Mouse (Mus musculus): ENCODE results near the gene Tnfaip8l2.
A peak's percentile ranks its signal among the peaks of the same experiment; 100 is the strongest.

The Tnfaip8l2 gene

GRCm38 (mm10) chr3:95141952-95142616 lies at the start of gene Tnfaip8l2:
Gene Tnfaip8l2 (minus strand): TSS chr3:95142360.
- peak in 1 of 2 experiments; percentile 56 for DNase-seq

GRCm38 (mm10) chr3:95186888-95187287 lies 44.7 kb upstream of the Tnfaip8l2 start:
- no peak for DNase-seq

GRCm38 (mm10) chr3:95186100-95186499 lies 43.9 kb upstream of the Tnfaip8l2 start:
- no peak for DNase-seq

GRCm38 (mm10) chr3:95184796-95185577 lies 42.8 kb upstream of the Tnfaip8l2 start:
- DNase-seq = no peak

GRCm38 (mm10) chr3:95181841-95182240 lies 39.7 kb upstream of the Tnfaip8l2 start:
- no peak for DNase-seq

DNA sequence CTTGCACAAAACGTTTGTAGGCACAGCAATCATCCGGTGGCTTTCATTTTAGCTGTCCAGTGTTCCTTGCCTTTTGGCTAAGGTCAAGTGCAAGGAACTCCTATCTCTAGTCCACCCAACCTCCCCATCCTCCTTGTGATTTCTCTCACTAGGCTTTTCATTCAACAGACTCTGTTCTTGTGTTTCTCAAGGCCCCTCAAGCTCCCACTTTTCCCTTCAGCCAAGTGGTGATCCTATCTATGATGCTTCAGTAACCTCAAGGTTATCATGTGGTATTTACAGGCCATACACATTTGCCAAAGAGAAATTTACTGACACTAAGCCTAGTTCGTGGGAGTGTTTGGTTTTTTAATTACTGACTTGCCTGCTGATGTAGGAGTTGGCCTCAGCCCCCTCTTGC lies 37.7 kb upstream of the Tnfaip8l2 start:
- no peak for DNase-seq

GRCm38 (mm10) chr3:95178948-95179347 lies 36.8 kb upstream of the Tnfaip8l2 start:
- DNase-seq = no peak

- DNase-seq = no peak
Measured at GRCm38 (mm10) chr3:95177583-95177982, 35.4 kb upstream of the Tnfaip8l2 start.

GRCm38 (mm10) chr3:95176500-95176899 lies 34.3 kb upstream of the Tnfaip8l2 start:
- no peak for DNase-seq

DNA sequence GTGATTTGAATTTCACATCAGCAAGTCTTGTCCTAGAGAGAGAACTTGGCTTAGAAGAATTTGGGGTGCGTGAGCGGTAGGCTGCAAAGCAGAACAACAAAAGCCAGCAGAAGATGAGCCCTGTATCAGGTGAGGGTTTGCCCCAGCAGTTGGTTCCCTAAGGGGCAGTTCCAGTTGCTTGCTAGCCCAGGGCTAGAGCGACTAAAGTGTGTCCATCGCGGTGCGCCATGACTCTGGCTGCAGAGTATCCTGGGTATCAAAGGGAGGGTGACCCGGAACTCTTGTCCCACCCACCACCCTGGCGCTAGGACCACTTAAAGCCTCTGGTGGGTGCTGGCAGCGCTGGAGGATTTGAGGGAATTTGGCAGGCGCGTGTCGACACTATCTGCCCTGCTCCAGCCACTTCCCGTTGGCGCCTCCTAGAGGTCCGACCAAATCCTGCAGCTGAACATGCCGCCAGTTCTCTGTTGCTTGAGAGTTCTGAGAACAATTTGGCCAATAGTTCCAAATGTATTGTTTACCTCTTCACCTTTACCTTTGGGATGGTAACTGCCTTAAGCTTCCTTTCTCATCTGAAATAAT lies 31.9 kb upstream of the Tnfaip8l2 start:
- DNase-seq = peak; percentile 84 to 95

- DNase-seq = peak in 1 of 2 experiments; percentile 64
Measured at GRCm38 (mm10) chr3:95173256-95173949, 31.2 kb upstream of the Tnfaip8l2 start.

DNA sequence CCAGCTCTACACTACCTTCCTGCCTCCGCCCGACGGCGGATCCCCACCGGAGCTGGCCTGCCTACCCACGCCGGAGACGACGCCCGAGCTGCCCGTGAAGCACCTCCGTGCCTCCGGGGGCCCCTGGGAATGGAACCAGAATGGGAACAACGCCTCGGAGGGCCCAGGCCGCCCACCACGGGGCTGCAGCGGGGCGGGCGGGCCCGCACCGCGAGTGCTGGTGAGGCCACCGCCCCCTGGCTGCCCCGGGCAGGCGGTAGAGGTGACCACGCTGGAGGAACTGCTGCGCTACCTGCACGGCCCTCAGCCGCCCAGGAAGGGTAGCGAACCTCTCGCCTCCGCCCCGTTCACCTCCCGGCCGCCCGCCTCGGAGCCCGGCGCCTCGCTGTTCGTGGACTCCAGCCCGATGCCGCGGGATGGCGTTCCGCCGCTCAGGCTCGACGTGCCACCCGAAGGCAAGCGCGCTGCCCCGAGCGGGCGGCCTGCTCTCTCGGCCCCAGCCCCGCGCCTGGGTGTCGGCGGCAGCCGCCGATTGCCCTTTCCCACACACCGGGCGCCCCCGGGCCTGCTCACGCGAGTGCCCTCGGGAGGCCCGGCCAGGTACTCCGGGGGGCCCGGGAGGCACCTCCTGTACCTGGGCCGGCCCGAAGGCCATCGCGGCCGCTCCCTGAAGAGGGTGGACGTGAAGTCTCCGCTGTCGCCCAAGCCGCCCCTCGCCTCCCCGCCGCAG lies 30.5 kb upstream of the Tnfaip8l2 start:
- DNase-seq = peak in 1 of 2 experiments; percentile 39

- no peak for DNase-seq
Measured at GRCm38 (mm10) chr3:95171105-95171504, 28.9 kb upstream of the Tnfaip8l2 start.

- DNase-seq = no peak
Measured at GRCm38 (mm10) chr3:95169996-95170395, 27.8 kb upstream of the Tnfaip8l2 start.

DNA sequence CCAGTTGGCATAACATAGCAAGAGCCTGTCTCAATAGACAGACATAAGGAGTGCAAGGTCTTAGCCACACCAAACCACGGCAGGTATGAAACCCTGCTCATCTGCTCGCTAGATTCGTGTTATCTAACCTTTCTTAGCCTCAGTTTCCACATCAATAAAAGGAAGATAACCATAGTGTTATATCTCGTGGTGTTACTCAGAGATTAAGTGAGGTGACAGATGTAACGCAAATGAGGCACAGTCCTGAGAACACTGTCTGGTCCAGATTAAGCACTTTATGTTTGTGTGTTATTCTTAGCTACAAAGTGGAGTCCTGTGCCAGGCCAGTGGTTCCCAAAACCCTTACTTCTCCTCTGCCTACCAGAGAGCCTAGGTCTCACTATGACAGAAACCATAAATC lies 22.7 kb upstream of the Tnfaip8l2 start:
- no peak for DNase-seq

DNA sequence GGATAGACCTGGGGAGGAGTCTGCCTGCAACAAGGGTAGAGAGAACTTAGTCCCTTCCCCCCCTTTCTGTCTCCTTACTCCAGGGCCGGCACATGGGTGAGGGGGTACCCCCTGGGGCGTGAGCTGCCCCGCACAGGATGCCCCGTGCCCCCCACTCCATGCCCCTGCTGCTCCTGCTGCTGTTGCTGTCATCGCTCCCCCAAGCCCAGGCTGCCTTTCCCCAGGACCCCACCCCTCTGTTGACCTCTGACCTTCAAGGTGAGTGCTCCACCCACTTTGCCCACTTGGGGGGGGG lies 22.0 kb upstream of the Tnfaip8l2 start:
- no peak for DNase-seq

- no peak for DNase-seq
Measured at GRCm38 (mm10) chr3:95163419-95164255, 21.5 kb upstream of the Tnfaip8l2 start.

DNA sequence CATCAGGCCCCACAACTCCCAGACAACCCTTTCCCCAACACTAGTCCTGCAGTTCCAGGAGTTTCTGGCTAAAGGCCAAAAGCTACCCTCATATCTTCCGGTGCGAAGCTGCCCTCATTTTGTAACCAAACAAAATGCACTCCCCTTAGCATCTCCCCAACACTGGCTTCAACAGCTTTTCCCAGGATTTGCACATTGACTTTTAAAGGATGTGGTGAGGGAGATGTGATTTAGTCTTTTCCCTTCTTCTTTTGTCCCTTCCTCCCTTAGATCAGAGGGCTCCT lies 20.1 kb upstream of the Tnfaip8l2 start:
- DNase-seq = no peak

- DNase-seq = no peak
Measured at GRCm38 (mm10) chr3:95161618-95162344, 19.6 kb upstream of the Tnfaip8l2 start.

GRCm38 (mm10) chr3:95161041-95161551 lies 18.9 kb upstream of the Tnfaip8l2 start:
- DNase-seq = peak in 1 of 2 experiments; percentile 24
